10 mouse cellular contexts compared by ENCODE assay signal in genomic region chr6:108448016-108448735, GRCm38 (mm10).
DNase-seq lines count a peak whose midpoint lies in the region; ATAC-seq and TF ChIP-seq lines count a peak whose summit lies in the region.
"Had no signal": no experiment of that assay in that cellular context is flagged by ENCODE, and none has a peak within 500 bp of the region (broad histone marks: within the 10 kb centered on the region; RNA-seq: fewer than 3 reads in every experiment).

No protein-coding gene starts in this region.

- no peaks in the 10 kb centered on the region for H3K27me3 ChIP-seq in Patski
- H3K27me3 ChIP-seq in heart, postnatal 0 days (ENCODE audit: control insufficient read depth, insufficient read depth, low read length) = no peaks in the 10 kb centered on the region
- H3K27me3 ChIP-seq: midbrain, embryonic 12.5 days had no signal

- in situ Hi-C loops in Patski (cut with MboI; ENCODE audit: low pct_unique_long_range_greater_than_20kb) = no loop called here

- TF ChIP-seq CTCF in Patski (IDR thresholded peaks at IDR 0.05) = no peak
- no peak for TF ChIP-seq CTCF in heart, postnatal 0 days (IDR thresholded peaks at IDR 0.05; ENCODE audit: low read depth)

- H3K27ac ChIP-seq in heart, postnatal 0 days (ENCODE audit: low read depth) = peak overlapping the region; percentile 74
- H3K27ac ChIP-seq: midbrain, embryonic 12.5 days had no signal

- no peaks in the 10 kb centered on the region for H3K9me3 ChIP-seq in heart, postnatal 0 days (replicated peaks; ENCODE audit: control insufficient read depth, low read length)
- H3K9me3 ChIP-seq: G1E; midbrain, embryonic 12.5 days had no signal

- H3K4me3 ChIP-seq in heart, postnatal 0 days (ENCODE audit: low read depth, low read length) = no peak overlapping the region
- H3K4me3 ChIP-seq: midbrain, embryonic 12.5 days had no signal

- peak; percentile 97 for DNase-seq in heart, adult 11 months
- DNase-seq in heart, postnatal 4 days = no peak
- DNase-seq in Patski (ENCODE audit: low read depth, low spot score) = no peak
- DNase-seq in heart, postnatal 0 days (ENCODE audit: low spot score) = peak; percentile 82
- DNase-seq in lung, postnatal 36 days = peak; percentile 88
- DNase-seq in thymus, postnatal 14 days = no peak
- DNase-seq in layer of hippocampus, postnatal 36 days = no peak
- DNase-seq in cerebellum, postnatal 36 days = no peak

- peaks cover 36% of the 10 kb centered on the region for H3K4me1 ChIP-seq in heart, postnatal 0 days (ENCODE audit: control insufficient read depth, insufficient read depth)
- H3K4me1 ChIP-seq: midbrain, embryonic 12.5 days had no signal

- ATAC-seq in Patski = peak; percentile 24
- ATAC-seq in heart, postnatal 0 days (ENCODE audit: insufficient read depth, low read depth) = peak; percentile 53

- H3K4me2 ChIP-seq in heart, postnatal 0 days (ENCODE audit: low read depth, low read length) = 0 out of 2 replicates have a peak overlapping the region, but pooled peaks have one; percentile 3
- H3K4me2 ChIP-seq: midbrain, embryonic 12.5 days had no signal

- 44% methylated on average over 11 of the region's 11 CpGs for WGBS in heart, postnatal 0 days

- H3K36me3 ChIP-seq in heart, postnatal 0 days (replicated peaks; ENCODE audit: control insufficient read depth, insufficient read depth, low read length) = peaks cover 8% of the 10 kb centered on the region; the same call in 1 of the 2 replicates
- H3K36me3 ChIP-seq: midbrain, embryonic 12.5 days had no signal

- POLR2A ChIA-PET in Patski (lab: Charles Lee) = interaction anchor here (1.7 to 6.1 kb wide), 2 partner anchors 10 to 213 kb away, joined by 9 to 46 read pairs; partner anchors contain the start of gene Bhlhe40

- CTCF ChIA-PET in Patski (lab: Charles Lee) = interaction anchor here (0.6 to 10.2 kb wide), 4 partner anchors 9 to 285 kb away, joined by 3 to 56 read pairs (median 4); partner anchors contain the start of gene Bhlhe40

- TF ChIP-seq EP300 in heart, postnatal 0 days (IDR thresholded peaks at IDR 0.05; ENCODE audit: low read depth) = no peak

- no peak overlapping the region for H3K9ac ChIP-seq in heart, postnatal 0 days (replicated peaks; ENCODE audit: low read depth, low read length)
- H3K9ac ChIP-seq: midbrain, embryonic 12.5 days had no signal

Comparison
In these comparisons a context has a peak if more than half of its experiments do, and no peak if none do; other contexts are left out.
1. DNase-seq: peak in heart, adult 11 months (single experiment), heart, postnatal 0 days (single experiment) and lung, postnatal 36 days (single experiment); none in heart, postnatal 4 days (single experiment), Patski (single experiment), thymus, postnatal 14 days (single experiment), layer of hippocampus, postnatal 36 days (0 of 2) and cerebellum, postnatal 36 days (0 of 2).